Mouse (Mus musculus): ENCODE results near the gene Cacna1a.

The Cacna1a gene

GRCm38 (mm10) chr8:84539376-84539775 is 151.1 kb downstream of the Cacna1a start:
- in situ Hi-C loops (cut with MboI) = no loop called here

- in situ Hi-C loops (cut with MboI) = no loop called here
Measured at GRCm38 (mm10) chr8:84542481-84542880, 154.2 kb downstream of the Cacna1a start.

GRCm38 (mm10) chr8:84545522-84545921 is 157.3 kb downstream of the Cacna1a start:
- in situ Hi-C loops (cut with MboI) = no loop called here

DNA sequence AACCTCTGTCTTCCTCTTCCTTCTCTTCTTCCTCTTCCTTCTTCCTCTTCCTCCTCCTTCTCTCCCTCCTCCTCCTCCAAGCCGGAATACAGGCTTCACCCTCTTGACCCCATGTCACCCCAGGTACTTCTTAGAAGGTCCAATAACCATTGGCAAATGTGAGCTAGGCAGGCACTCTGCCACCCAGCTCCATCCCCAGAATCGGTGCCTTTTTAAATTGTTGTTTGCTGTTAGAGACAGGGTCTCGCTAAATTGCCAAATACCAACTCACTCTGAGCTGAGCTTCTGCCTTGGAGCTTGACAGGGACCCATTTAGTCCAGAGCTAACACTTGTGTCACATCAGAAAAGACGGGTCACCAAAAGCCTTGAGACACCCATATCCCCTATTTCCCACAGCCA is 164.2 kb downstream of the Cacna1a start:
- in situ Hi-C loops (cut with MboI) = no loop called here

DNA sequence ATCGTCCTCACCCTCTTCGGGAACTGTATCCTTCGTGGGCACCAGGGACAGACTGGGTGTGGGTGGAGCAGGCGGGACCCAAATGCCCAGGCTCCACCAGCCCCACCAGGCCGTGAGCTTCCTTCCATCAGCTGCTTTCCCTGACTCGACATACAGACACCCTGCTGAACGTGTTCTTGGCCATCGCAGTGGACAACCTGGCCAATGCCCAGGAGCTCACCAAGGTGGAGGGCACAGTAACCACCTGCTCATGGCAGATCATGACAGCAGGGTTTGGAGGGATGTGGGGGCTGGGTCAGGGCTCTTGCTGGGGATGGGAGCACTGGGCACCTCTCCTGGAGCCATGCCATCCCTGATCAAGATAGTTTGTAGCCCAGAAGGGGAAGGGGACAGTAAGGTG is 164.9 kb downstream of the Cacna1a start:
- in situ Hi-C loops (cut with MboI) = no loop called here

DNA sequence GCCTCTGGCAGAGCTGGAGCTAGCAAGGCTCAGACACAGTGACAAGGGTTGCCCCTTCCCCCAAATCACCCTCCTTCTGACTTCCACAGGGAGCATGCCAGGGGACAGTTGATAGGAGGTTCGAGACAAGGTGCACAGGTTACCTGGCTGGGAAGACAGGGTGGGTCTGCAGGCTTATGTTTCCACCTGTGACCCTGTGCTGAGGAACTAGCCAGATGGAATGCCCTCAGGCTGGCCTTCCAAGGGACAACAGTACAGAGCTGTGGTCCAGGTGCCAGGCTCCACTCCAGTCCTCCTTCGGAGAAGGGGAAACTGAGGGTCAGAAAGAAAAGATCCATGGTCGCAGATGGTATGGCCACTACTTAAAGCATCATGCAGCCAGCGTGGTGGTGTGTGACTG is 165.4 kb downstream of the Cacna1a start:
- in situ Hi-C loops (cut with MboI) = no loop called here

DNA sequence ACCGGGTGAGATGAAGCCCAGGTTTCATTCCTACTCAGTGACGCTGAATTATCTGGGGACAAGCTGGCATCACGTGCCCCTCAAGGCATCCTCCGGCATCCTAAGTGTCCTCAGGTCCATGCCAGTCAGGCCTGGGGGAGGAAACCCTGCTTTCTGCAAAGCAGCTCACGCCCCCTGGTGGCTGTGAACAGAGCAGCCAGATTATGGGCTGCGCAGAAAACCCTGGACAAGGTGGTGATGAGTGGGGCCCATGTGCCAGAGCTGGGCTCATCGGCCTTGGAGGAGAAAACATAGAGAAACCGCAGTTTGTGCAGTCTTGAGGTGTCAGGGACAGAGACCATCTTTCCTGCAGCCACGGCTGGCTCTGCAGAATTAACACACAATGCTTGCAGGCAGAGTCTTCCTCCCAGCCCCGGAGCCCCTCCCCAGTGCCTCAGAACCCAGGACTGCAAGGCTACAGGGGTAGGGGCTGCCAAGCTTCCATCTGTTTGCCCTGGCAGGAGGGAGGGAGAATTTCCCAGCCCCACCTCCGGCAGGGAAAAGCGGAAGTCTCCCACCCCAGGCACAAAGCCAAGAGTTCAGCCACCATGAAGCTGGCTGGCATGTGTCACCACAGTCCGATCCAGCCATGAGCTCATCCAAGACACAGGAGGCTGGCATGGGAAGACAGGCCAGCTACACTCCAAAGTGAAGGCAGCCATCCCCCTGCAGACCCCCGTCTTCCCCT is 166.2 kb downstream of the Cacna1a start:
- in situ Hi-C loops (cut with MboI) = no loop called here

GRCm38 (mm10) chr8:84555269-84555668 is 167.0 kb downstream of the Cacna1a start:
- in situ Hi-C loops (cut with MboI) = no loop called here

- in situ Hi-C loops (cut with MboI) = no loop called here
Measured at GRCm38 (mm10) chr8:84557936-84558335, 169.7 kb downstream of the Cacna1a start.

- in situ Hi-C loops (cut with MboI) = no loop called here
Measured at GRCm38 (mm10) chr8:84559121-84559604, 170.9 kb downstream of the Cacna1a start.

DNA sequence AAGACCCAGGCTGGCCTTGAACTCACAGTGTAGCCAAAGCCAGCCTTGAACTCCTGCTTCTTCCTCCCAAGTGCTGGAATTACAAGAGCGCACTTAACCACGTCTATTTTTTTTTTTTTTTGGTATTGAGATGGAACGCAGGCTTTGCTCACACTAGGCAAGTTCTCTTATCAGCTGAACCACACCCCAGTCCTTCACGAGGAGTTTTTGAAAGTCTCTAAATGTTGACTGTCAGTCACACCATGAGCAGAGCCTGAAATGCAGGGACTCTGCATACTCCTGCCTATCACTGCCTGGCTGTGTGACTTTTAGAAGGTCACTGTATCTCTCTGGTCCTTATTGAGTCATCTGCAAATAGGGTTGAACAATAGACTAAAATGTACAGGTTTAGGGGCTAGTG is 173.5 kb downstream of the Cacna1a start:
- in situ Hi-C loops (cut with MboI) = no loop called here

- in situ Hi-C loops (cut with MboI) = no loop called here
Measured at GRCm38 (mm10) chr8:84564042-84564441, 175.8 kb downstream of the Cacna1a start.

GRCm38 (mm10) chr8:84565577-84566360 is 177.5 kb downstream of the Cacna1a start:
- in situ Hi-C loops (cut with MboI) = no loop called here

DNA sequence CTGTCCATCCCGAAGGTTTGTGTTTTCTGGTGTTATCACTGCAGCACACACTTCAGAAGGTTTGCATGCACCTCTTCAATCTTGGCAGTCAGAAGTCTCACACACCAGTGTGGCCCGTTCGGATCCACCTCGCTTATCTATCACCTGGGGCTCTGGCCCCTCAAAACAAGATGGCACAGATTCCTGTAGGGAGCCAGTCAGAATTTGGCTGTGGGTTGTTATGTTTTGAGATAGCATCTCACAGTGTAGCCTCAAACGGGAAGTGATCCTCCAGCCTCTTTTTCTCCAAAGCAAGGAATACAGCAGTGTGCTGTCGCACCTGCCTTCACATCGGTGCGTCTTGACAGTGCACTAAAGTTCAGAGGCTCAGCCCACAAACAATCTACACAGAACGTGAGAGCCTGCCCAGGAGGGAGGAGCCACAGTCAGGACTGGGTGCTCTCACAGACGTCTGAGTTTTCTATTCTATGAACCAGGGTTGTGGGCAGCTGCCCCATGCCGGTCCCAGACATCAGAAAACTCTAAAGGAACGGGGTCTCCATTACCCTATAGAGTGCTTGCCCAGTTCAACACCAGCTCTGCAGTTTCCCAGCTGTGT is 178.7 kb downstream of the Cacna1a start:
- in situ Hi-C loops (cut with MboI) = no loop called here

DNA sequence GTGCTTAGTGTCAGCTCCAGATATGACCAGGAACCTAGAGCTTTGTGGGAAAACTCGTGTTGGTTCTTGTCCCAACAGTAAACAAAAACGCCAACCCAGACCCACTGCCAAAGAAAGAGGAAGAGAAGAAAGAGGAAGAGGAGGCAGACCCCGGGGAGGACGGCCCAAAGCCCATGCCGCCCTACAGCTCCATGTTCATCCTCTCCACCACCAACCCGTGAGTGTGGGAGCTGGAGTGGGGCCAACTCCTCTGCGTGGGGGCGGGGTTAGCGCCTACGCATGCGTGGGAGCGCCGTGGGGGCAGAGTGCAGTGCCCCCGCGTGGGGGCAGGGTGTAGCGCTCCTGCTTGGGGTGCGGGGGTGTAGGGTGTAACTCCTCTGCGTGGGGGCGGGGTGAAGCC is 179.3 kb downstream of the Cacna1a start:
- in situ Hi-C loops (cut with MboI) = no loop called here

GRCm38 (mm10) chr8:84568737-84569136 is 180.5 kb downstream of the Cacna1a start:
- in situ Hi-C loops (cut with MboI) = no loop called here

- in situ Hi-C loops (cut with MboI) = no loop called here
Measured at GRCm38 (mm10) chr8:84569921-84570673, 181.9 kb downstream of the Cacna1a start.

DNA sequence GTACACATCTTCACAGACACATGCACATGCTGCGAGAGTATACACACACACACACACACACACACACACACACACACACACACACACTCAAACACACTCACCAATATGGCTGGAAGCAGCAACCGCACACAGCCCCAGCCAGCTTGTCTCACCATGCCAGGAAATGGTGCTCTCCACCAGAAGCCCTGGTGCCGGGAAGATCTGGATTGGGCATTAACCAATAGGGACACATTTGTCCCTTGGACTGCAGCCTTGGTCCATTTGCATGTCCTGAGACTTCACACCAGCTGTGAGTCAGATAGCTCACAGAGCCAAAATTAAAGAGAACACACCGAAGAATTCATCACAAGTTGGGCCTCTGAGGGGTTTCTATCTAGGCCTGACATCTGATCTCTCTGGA is 189.2 kb downstream of the Cacna1a start:
- in situ Hi-C loops (cut with MboI) = no loop called here

DNA sequence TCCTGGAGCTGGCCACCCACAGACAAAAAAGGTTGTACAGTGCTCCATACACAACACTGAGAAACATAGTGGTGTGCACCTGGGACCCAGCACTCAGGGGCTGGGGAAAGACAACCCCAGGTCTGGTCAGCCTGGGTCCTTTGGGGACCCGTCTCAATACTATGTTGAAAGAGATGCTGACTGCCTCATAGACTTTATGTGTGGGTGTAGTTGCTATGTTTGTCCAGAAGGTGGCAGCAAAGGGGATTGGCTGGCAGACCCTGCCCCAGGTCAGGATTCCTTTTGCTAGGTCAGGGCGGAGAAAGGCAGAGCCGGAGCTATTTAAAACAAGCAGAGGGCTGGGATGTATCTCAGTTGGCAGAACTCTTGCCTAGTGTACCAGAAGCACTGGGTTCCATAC is 191.4 kb downstream of the Cacna1a start:
- in situ Hi-C loops (cut with MboI) = no loop called here

DNA sequence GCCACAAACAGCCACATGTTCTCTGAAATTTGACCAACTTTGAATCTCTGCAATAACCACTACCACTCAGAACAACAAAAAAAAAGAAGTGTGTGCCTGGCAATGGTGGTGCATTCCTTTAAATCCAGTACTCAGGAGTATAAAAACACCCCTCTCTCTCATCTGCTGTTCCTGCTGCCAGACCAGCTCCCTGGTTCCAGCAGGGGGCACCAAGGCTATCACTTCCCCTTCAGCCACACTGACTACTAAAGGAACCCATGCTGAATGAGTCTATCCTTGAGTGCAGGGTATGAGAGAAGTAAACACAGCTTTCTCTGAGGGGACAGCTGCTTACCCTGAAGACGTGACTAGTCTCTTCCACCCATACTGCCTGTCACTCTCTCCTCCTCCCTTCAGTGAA is 197.1 kb downstream of the Cacna1a start:
- in situ Hi-C loops (cut with MboI) = no loop called here

GRCm38 (mm10) chr8:84586221-84586620 is 198.0 kb downstream of the Cacna1a start:
- in situ Hi-C loops (cut with MboI) = no loop called here

GRCm38 (mm10) chr8:84588498-84588897 is 200.3 kb downstream of the Cacna1a start:
- in situ Hi-C loops (cut with MboI) = no loop called here

All from mature B cell (primary cell).